Mouse (Mus musculus) heart, postnatal 0 days (tissue): ENCODE measurements around the gene Wnt1.

ENCODE experiments used
- CTCF ChIP-seq: IDR thresholded peaks from 2 replicates; pipeline ENCODE4 v1.5.1; 2016; ENCODE audit warnings: antibody characterized with exemption, control low read depth, low read depth
- EP300 ChIP-seq: IDR thresholded peaks from 2 replicates; pipeline ENCODE4 v1.6.1; 2016; ENCODE audit warnings: antibody characterized with exemption, low read depth

GRCm38 (mm10) chr15:98778806-98779205 lies 10.9 kb upstream of the Wnt1 start:
- TF ChIP-seq CTCF (no peak), EP300 (no peak)
